Mouse (Mus musculus): ENCODE results near the gene Tcf12.

The Tcf12 gene

DNA sequence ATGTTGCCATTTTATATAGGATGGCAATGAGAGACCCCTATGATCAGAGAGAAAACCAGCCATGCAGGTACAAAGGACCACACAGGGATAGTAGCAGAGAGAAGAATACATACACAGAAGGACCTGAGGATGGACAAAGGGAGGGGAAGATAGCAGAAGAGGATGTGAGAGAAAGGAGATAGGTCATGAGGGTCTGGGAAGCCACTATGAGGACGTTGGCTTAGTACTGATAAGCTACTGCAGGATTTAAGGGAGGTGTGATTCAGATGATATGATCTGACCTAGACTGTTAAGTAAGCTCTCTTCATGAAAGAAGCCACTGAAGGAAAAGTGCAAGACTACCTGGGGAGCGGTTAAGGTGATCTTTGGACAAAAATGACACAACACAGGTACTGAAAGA lies 205.1 kb downstream of the Tcf12 start:
- no peak for DNase-seq (ENCODE audit: low spot score)

DNA sequence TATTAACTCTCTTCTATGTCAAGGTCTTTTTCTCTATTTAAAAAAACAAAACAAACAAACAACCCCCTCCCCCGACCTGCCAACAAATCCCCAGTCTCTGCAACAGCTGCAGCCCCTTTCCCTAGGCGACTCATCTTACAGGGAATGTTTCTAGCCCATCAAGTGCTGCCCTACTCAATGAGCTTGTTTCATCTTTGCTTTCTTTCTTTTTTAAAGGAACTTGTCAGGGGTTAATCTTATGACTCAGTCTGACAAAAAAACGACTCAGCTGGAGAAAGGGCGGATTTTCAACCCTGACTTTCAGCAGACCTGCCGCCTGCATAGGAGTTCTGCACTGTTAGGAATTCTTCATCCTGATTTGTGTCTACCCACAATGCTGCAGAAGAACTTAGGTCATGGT lies 212.8 kb downstream of the Tcf12 start:
- peak; percentile 50 for DNase-seq (ENCODE audit: low spot score)

DNA sequence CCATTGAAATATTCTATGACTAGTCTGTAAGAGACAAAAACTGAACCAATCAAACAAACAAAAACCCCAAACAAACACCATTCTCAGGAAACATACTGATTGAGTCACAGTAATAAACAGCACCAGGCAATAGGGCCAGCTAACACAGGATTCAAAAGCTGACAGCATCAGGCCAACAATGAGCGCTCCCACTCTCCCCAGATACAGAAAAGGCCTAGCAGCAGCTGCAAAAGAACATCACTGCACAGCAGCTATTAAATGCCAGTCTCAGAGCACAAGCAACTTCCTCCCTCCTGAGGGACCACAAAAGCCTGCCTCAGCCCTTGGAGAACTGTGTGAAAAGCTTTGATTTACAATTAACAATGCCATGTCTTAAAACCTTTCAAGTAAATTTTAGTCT lies 214.3 kb downstream of the Tcf12 start:
- DNase-seq (ENCODE audit: low spot score) = peak; percentile 83

DNA sequence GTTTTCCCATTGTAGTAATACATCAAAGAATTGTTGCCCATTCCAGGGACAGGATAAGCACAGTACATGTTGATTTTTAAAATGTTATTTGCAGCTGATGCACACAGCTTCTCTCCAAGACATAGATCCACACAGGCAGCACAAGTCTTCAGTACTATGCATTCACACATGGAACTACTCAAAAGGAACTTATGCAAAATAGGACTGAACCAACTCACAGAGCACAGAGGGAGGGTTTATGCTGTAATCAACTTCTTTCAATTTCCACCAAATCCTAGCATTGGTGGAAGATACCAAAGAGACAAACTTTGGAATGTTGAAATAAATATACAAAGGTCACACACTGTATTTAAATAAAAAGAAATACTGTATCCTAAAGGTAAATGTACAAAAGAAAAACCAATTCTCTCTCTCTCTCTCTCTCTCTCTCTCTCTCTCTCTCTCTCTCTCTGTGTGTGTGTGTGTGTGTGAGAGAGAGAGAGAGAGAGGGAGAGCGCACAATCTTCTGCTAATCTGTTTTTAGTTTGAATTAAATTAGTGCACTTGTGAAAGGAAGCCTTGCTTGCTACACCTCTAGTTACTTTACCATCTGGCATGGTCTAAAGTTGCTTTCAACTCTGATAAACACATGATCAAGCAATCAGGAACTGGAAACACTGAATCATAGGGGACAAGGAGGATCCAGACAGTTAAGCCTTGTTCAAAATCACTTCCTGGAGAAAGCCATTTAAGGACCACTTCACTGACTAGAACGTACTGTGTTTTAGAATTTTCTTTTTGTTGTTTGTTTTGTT lies 215.5 kb downstream of the Tcf12 start:
- DNase-seq (ENCODE audit: low spot score) = peak; percentile 85

GRCm38 (mm10) chr9:71895291-71895690 lies 216.4 kb downstream of the Tcf12 start:
- peak; percentile 89 for DNase-seq (ENCODE audit: low spot score)

GRCm38 (mm10) chr9:71894943-71895286 lies 216.8 kb downstream of the Tcf12 start:
- DNase-seq (ENCODE audit: low spot score) = peak; percentile 54

DNA sequence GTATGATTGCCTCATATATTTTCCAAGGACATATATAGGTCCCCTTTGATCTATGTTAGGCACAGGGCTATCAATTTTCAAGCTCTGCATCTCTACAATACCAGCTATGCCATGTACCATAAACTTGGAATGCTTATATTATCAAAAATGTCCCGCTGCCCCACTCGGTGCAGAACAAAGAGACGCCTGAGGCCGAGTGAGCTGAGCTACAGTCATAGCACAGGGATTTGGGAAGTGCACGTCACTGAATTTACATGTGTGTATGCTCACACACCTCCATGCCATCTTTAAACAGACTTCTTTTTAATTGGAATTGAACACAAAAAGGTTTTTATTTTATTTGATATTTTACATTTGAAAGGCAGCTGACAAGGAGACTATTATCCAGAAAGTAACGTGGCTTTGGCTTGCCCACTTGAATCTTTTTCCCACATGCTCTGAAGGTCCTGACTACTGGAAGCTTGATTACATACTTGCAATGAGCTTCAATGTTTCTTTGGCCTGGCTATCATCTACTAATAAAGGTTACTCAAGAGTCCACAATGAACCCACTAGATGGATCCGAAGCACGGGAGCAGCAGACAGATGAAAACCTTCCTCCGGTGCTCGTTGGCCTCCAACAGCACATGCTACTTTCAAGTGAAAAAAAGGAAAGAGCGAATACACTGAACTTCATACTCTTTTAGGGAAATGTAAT lies 217.3 kb downstream of the Tcf12 start:
- DNase-seq (ENCODE audit: low spot score) = no peak

DNA sequence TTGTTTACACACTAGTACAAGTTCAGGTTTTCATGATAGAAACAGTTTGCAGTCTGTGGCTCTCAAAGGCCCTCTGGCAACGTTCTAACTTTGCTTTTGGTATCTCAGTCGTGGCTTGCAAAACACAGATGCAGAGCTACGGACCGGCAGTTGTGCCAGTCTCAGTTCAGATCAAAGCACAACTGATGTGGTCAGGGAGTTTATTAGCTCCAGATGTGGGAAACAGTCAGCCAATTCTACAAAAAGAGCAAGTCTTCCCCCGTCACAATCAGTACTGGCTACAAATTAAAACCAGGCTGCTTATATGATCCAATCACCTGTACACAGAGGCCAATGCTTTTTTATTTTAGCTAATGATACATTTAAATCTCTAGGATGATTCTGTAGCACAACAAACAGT lies 223.2 kb downstream of the Tcf12 start:
- DNase-seq (ENCODE audit: low spot score) = peak; percentile 83

- DNase-seq (ENCODE audit: low spot score) = peak; percentile 89
Observed at GRCm38 (mm10) chr9:71880629-71881028, 231.0 kb downstream of the Tcf12 start.

- DNase-seq (ENCODE audit: low spot score) = peak; percentile 17
Observed at GRCm38 (mm10) chr9:71879972-71880371, 231.7 kb downstream of the Tcf12 start.

DNA sequence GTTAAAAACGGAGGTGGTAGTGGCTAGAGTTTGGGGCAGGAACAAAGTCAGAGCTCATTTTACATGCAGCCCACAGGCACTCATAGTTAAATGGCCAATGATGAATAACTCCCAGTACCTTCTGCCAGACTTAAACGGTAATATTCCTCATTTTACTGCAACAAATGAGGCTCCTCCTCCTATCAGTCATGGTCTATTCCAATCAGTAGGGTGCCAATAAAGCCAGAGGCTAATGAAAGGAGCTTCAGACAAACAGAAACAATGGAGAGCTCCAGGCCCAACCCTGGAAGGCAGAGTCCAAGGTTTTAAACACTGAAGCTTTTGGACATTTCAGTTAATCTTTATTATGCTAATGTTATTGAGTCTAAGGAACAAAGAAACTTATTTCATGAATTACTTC lies 232.3 kb downstream of the Tcf12 start:
- DNase-seq (ENCODE audit: low spot score) = peak; percentile 63

GRCm38 (mm10) chr9:71877867-71878266 lies 233.8 kb downstream of the Tcf12 start:
- no peak for DNase-seq (ENCODE audit: low spot score)

GRCm38 (mm10) chr9:71874761-71875160 lies 236.9 kb downstream of the Tcf12 start:
- DNase-seq (ENCODE audit: low spot score) = no peak

- no peak for DNase-seq (ENCODE audit: low spot score)
Observed at GRCm38 (mm10) chr9:71874035-71874572, 237.6 kb downstream of the Tcf12 start.

DNA sequence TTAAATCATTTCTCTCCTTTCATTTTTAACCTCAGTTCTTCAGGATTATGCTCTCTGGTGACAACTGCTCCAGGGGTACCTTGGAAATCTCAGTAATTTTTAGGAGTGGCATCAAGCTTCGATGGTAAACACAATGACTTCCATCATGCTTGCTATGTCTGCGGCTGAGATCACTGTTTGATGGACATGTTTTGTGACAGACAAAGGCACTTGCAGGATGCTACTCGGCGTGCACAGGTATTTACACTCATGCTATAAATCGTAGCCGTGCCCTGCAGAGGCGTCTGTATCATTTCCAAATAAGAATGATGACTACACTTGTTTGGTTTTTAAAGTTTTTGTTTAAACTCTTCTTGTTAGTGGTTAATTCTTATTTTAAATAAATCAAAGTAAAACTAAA lies 248.3 kb downstream of the Tcf12 start:
- DNase-seq (ENCODE audit: low spot score) = no peak

GRCm38 (mm10) chr9:71861629-71862028 lies 250.0 kb downstream of the Tcf12 start:
- no peak for DNase-seq (ENCODE audit: low spot score)

DNA sequence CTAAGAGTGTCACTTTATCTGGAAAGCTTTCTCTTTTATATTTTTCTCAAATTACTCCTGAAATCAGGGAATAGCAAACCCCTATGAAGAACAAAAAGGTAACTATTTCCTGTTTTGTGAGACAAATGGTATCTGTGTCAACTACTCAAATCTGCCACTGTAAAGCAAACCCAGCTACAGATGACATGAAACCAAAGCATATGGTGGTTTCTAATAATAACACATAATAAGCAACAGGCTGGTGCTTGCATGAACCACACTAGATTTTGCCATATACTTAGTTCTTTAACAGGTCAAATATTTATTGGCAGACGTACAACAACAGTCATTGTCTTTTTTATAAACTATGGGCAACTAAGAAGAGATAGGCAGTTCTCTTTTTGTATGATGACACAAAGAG lies 253.7 kb downstream of the Tcf12 start:
- no peak for DNase-seq (ENCODE audit: low spot score)

DNA sequence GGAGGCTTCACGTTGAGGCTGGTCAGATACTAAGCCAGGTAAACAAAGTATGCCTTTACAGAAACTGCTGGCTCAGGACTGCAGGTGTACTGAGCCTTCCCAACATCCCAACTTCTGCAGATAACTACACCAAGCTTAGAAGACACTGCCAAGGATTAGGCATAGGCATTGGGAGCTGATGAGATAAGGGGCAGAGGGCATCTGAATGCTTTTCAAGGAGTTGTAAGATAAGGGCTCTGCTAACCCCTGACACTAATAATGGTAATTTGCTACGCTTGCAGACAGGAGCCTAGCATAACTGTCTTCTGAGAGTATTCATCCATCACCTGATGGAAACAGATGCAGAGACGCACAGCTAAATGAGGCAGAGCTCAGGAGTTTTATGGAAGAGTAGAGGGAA lies 257.8 kb downstream of the Tcf12 start:
- DNase-seq (ENCODE audit: low spot score) = no peak

- no peak for DNase-seq (ENCODE audit: low spot score)
Observed at GRCm38 (mm10) chr9:71850283-71850682, 261.4 kb downstream of the Tcf12 start.

DNA sequence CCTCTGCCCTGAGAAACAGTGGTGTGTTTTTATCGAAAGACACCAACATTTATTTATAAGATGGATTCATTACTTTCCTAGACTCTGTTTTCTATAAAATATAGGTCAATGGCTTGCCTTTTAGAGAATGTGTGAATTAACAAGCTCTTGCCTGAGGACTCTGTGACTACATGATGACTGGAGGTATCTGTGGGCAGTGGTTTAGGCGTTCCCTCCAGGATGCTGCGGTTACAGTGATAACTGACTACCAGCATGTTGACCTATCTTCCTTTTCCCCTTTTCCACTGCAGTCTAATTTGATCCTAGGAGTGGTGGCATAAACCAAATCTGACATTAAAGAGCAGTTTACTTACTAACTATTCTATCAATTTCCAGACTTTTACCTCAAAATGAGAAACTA lies 263.3 kb downstream of the Tcf12 start:
- no peak for DNase-seq (ENCODE audit: low spot score)

DNA sequence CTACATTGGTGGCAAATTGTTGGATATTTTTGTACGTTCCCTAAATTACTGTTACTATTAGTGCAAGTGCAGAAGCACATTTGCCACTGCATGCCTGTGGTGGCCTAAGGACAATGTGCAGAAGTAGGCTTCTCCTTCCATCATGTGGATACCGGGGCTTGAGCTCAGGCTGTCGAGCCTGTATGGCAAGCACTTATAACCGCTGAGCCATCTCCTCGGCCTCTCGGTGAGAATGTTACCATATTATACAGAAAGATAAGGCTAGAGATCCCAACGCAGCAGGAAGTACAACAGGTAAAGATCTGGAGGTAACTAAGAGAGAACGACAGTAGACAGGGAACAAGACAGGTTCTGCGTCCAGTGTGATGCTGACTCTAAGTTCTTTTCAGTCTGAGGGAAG lies 263.8 kb downstream of the Tcf12 start:
- no peak for DNase-seq (ENCODE audit: low spot score)

- DNase-seq (ENCODE audit: low spot score) = no peak
Observed at GRCm38 (mm10) chr9:71841850-71842249, 269.8 kb downstream of the Tcf12 start.

- no peak for DNase-seq (ENCODE audit: low spot score)
Observed at GRCm38 (mm10) chr9:71837366-71837765, 274.3 kb downstream of the Tcf12 start.

All from embryo, embryonic 10 days (tissue).